Mouse (Mus musculus) stomach, embryonic 15.5 days (tissue): ENCODE data around the gene Scn4b. TPM values are rescaled to one million over a fixed set of nuclear protein-coding genes. Genes with fewer than 3 reads are reported as not detected.

Experiments
- ATAC-seq: fragments of 200-750 bp; cut with Nextera tagmentation; 2 replicates; pipeline ENCODE4 v1.8.0; 2017; ENCODE audit warnings: low read depth, moderate number of reproducible peaks, moderate TSS enrichment; ENCODE audit not compliant: insufficient read depth, low FRiP score
- H3K27ac ChIP-seq: fragments of 300-500 bp; sonication (generic); 2 replicates; pipeline ENCODE4 v1.5.1; 2015; ENCODE audit warnings: mild to moderate bottlenecking, inconsistent platforms
- H3K27me3 ChIP-seq: fragments of 300-500 bp; sonication (generic); replicated peaks from 2 replicates; pipeline ENCODE4 v1.6.1; 2015; ENCODE audit warnings: inconsistent platforms
- H3K36me3 ChIP-seq: fragments of 300-500 bp; sonication (generic); 2 replicates; pipeline ENCODE4 v1.6.1; 2015; ENCODE audit warnings: inconsistent platforms
- H3K4me1 ChIP-seq: fragments of 300-500 bp; sonication (generic); 2 replicates; pipeline ENCODE4 v1.6.1; 2015; ENCODE audit warnings: inconsistent platforms
- H3K4me2 ChIP-seq: fragments of 300-500 bp; sonication (generic); 2 replicates; pipeline ENCODE4 v1.6.1; 2015; ENCODE audit warnings: mild to moderate bottlenecking, inconsistent platforms
- H3K4me3 ChIP-seq: fragments of 300-500 bp; sonication (generic); replicated peaks from 2 replicates; pipeline ENCODE4 v1.5.1; 2015; ENCODE audit warnings: inconsistent platforms
- H3K9ac ChIP-seq: fragments of 300-500 bp; sonication (generic); 2 replicates; pipeline ENCODE4 v1.6.1; 2015; ENCODE audit warnings: inconsistent platforms
- H3K9me3 ChIP-seq: fragments of 300-500 bp; sonication (generic); 2 replicates; pipeline ENCODE4 v1.6.1; 2016; ENCODE audit warnings: inconsistent platforms
- WGBS: fragments of 180-500 bp; shearing (Covaris S2); methylation state at CpG from one replicate; pipeline ENCODE4 v1.1.7; 2015; 5-methylcytosine and 5-hydroxymethylcytosine counted together
- polyA plus RNA-seq: library from polyadenylated mRNA; unstranded; fragments of >200 nt; fragmentation: Nextera tagmentation; extraction: Ambion mirVana; gene quantifications from 2 replicates; pipeline ENCODE4 v1.2.1, GENCODE M21; 2015

The Scn4b gene
- polyA plus RNA-seq, 1 experiment from 2014 or later = 0.27 TPM

DNA sequence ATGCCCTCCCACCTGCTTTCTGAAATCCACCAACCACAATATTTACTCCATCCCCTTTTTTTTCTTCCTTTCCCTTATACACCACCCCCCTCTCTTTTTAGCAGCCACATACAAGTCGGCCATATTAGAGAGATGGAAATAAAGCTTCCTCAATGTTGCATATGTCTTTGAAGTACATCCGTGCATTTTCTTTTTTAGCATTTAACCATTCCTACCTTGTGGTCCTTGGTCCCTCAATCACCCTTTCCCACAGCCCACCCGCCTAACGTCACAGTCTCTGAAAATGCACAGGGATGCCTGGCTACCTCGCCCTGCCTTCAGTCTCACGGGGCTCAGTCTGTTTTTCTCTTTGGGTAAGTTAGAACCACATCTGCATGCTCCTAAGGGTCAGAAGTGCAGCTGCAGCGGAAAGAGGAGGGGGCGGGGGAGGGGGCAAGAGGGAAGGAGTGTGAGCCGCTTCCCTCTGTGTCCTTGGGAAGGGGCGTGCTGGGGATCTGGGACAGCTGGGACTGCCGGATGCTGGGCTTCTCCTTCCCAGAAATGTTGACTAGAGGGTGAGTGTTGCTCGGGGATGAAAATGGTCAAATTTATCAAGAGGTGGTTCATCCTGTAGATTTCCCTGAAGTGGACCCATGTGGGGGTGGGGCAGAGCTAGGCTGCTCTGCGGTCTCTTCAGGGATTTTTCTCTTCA lies 20.3 kb upstream of the Scn4b start, which contains the start of gene Scn2b:
Gene Scn2b (plus strand): TSS at position 42 of the 691 bp plus-strand sequence.
- Histone ChIP-seq H3K36me3 (no peaks in the 10 kb centered on the region), H3K9me3 (no peaks in the 10 kb centered on the region), H3K4me1 (peaks cover 15% of the 10 kb centered on the region), H3K4me3 (peak within 1 kb of the TSS; percentile 55), H3K27ac (peak within 1 kb of the TSS; percentile 74; the same call in 1 of the 2 replicates), H3K27me3 (no peaks in the 10 kb centered on the region), H3K9ac (peak within 1 kb of the TSS; percentile 46), H3K4me2 (peak within 1 kb of the TSS; percentile 60)
- WGBS = 5% methylated on average over 13 of the region's 13 CpGs
- no peak for ATAC-seq

- peak overlapping the region; percentile 55 for H3K4me3 ChIP-seq
- H3K9ac ChIP-seq = no peak overlapping the region
- peaks cover 15% of the 10 kb centered on the region for H3K4me1 ChIP-seq
- peak overlapping the region; percentile 60 for H3K4me2 ChIP-seq
- no peaks in the 10 kb centered on the region for H3K27me3 ChIP-seq
- no peaks in the 10 kb centered on the region for H3K36me3 ChIP-seq
- H3K27ac ChIP-seq = no peak overlapping the region
- no peak for ATAC-seq
- 20% methylated on average over 10 of the region's 10 CpGs for WGBS
- H3K9me3 ChIP-seq = no peaks in the 10 kb centered on the region
Measured at GRCm38 (mm10) chr9:45118552-45118951, 19.6 kb upstream of the Scn4b start.

- no peaks in the 10 kb centered on the region for H3K9me3 ChIP-seq
- H3K9ac ChIP-seq = no peak overlapping the region
- ATAC-seq = no peak
- peaks cover 15% of the 10 kb centered on the region for H3K4me1 ChIP-seq
- H3K27me3 ChIP-seq = no peaks in the 10 kb centered on the region
- WGBS = 95% methylated on average over 8 of the region's 8 CpGs
- H3K4me2 ChIP-seq = no peak overlapping the region
- H3K4me3 ChIP-seq = no peak overlapping the region
- no peak overlapping the region for H3K27ac ChIP-seq
- no peaks in the 10 kb centered on the region for H3K36me3 ChIP-seq
Measured at GRCm38 (mm10) chr9:45119316-45119953, 18.8 kb upstream of the Scn4b start.

DNA sequence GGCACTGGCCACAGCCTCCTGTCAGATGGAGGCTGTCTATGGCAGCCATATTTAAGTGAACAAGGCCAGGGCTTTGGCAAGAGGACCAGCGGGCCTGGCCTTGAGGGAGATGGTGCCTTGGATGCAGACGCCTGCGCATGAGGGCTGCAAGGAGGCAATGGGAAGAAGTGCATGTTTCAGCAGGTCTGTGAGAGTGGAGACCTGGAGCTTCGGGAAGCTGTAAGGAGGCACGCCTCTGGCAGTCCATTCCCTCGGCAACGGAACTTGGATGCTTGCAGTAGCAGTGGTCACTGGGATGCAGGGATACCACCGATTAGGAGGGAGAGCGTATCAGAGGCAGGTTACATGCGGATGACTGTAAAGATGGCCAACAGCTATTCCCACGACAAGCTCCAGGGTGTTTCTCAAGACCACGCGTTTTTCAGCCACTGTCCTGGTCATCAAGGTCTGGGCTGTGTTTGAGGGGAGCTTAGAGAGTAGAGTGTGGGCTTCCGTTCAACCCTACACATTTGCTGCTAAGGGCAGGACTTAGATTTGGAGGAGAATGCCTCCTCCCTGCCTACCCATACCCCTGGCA lies 18.2 kb upstream of the Scn4b start:
- Histone ChIP-seq H3K27ac (no peak overlapping the region), H3K9me3 (no peaks in the 10 kb centered on the region), H3K27me3 (no peaks in the 10 kb centered on the region), H3K36me3 (no peaks in the 10 kb centered on the region), H3K4me1 (peaks cover 15% of the 10 kb centered on the region), H3K4me3 (no peak overlapping the region), H3K9ac (no peak overlapping the region), H3K4me2 (no peak overlapping the region)
- no peak for ATAC-seq
- 88% methylated on average over 14 of the region's 14 CpGs for WGBS

DNA sequence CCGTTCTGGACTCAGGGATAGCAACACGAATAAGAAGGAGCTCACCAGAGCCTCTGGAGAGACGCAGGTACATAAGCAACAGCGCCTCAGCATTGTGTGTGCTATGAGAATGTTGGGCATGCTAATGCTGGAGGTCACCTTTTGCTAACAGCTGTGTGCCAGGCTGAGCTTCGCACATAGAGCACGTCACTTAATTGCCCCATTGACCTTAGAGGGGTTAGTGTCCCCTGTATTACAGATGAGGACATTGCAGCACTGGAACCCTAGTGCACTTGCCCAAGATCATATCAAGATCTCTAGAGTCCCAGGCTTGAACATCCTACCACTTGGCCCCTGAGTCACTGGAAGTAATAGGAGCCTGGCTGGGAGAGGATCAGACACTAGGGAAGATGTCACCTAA lies 17.6 kb upstream of the Scn4b start:
- no peak overlapping the region for H3K4me2 ChIP-seq
- no peak overlapping the region for H3K9ac ChIP-seq
- no peak for ATAC-seq
- H3K4me1 ChIP-seq = peaks cover 15% of the 10 kb centered on the region
- H3K27ac ChIP-seq = no peak overlapping the region
- no peaks in the 10 kb centered on the region for H3K27me3 ChIP-seq
- H3K4me3 ChIP-seq = no peak overlapping the region
- no peaks in the 10 kb centered on the region for H3K9me3 ChIP-seq
- 82% methylated on average over 6 of the region's 6 CpGs for WGBS
- H3K36me3 ChIP-seq = 0 out of 2 replicates have a peak, but pooled peaks cover 2% of the 10 kb centered on the region

DNA sequence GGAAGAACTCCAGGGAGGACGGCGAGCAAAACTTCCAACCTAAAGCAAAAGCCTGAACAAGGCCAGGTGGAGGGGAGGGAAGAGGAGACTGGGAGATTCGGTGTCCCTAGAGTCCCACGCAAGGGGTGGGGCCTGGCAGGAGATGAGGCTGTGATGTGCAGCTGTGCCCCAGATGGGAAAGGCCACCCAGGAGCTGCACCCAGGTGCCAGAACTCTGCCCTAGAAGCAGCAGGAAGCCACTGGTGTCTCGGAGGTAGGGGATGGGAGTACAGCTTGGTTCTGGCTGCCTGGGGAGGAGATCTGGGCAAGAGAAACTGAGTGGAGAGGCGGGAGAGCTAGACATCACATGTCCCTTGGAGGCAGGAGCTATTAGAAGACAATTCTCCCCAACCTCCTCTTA lies 17.2 kb upstream of the Scn4b start:
- Histone ChIP-seq H3K9ac (no peak overlapping the region), H3K4me1 (peaks cover 15% of the 10 kb centered on the region), H3K4me2 (no peak overlapping the region), H3K4me3 (no peak overlapping the region), H3K9me3 (no peaks in the 10 kb centered on the region), H3K36me3 (0 out of 2 replicates have a peak, but pooled peaks cover 3% of the 10 kb centered on the region), H3K27me3 (no peaks in the 10 kb centered on the region), H3K27ac (no peak overlapping the region)
- 69% methylated on average over 6 of the region's 6 CpGs for WGBS
- no peak for ATAC-seq

GRCm38 (mm10) chr9:45121769-45122168 lies 16.4 kb upstream of the Scn4b start:
- WGBS = 5% methylated on average over 10 of the region's 10 CpGs
- Histone ChIP-seq H3K9ac (no peak overlapping the region), H3K4me1 (peaks cover 15% of the 10 kb centered on the region), H3K27me3 (no peaks in the 10 kb centered on the region), H3K4me2 (peak overlapping the region; percentile 53), H3K4me3 (peak overlapping the region; percentile 14; the same call in 1 of the 2 replicates), H3K36me3 (0 out of 2 replicates have a peak, but pooled peaks cover 3% of the 10 kb centered on the region), H3K27ac (no peak overlapping the region), H3K9me3 (no peaks in the 10 kb centered on the region)
- ATAC-seq = peak; percentile 43; the same call in 1 of the 2 replicates

DNA sequence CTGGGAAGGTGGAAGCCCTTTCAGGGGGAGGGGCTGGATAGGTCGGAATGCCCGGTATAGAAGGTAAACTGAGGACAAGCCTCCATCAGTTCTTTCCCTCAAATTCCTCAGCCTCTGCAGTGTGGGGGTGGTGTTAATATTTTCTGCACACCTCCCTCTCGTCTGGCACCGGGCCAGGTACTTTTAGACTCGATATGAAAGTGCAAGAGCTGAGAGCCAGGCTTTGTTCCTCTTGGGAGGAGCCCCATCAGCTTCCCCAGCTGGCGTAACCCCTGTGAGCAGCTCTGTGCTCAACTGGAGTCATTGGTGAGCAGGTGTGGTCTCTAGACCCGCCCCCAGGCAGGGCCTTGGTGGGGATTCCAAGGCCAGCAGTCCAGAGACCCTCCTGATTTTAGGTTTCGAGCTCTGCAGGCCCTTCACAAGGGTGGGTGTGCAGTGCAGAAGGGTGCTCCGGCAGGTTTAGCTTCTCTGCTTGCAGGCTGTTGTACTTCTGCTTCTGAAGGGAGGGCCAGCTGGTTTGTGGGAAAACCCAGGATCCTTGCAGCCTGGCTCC lies 15.9 kb upstream of the Scn4b start:
- H3K9ac ChIP-seq = 0 out of 2 replicates have a peak overlapping the region, but pooled peaks have one; percentile 11
- peak overlapping the region; percentile 53 for H3K4me2 ChIP-seq
- ATAC-seq = peak; percentile 65
- H3K4me1 ChIP-seq = peaks cover 15% of the 10 kb centered on the region
- no peaks in the 10 kb centered on the region for H3K9me3 ChIP-seq
- H3K27ac ChIP-seq = peak overlapping the region; percentile 52
- H3K36me3 ChIP-seq = 0 out of 2 replicates have a peak, but pooled peaks cover 3% of the 10 kb centered on the region
- 14% methylated on average over 9 of the region's 9 CpGs for WGBS
- peak overlapping the region; percentile 14; the same call in 1 of the 2 replicates for H3K4me3 ChIP-seq
- no peaks in the 10 kb centered on the region for H3K27me3 ChIP-seq

DNA sequence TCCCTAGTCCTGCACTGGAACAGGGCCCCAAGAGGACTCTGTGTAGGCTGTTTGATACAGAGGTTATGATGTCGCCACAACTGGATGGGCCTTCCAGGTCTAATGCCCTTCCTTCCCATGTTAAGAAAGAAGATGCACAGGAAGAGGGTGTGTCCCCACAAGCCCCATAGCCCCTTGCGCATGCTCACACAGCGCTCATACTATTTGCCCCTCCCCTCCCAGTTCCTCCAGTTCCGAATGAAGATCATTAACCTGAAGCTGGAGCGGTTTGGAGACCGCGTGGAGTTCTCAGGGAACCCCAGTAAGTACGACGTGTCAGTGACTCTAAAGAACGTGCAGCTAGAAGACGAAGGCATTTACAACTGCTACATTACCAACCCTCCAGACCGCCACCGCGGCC lies 13.0 kb upstream of the Scn4b start:
- H3K4me1 ChIP-seq = peaks cover 10% of the 10 kb centered on the region
- H3K27me3 ChIP-seq = no peaks in the 10 kb centered on the region
- 0 out of 2 replicates have a peak, but pooled peaks cover 3% of the 10 kb centered on the region for H3K36me3 ChIP-seq
- WGBS = 89% methylated on average over 14 of the region's 14 CpGs
- no peak overlapping the region for H3K4me2 ChIP-seq
- H3K4me3 ChIP-seq = no peak overlapping the region
- no peak for ATAC-seq
- no peak overlapping the region for H3K9ac ChIP-seq
- H3K27ac ChIP-seq = no peak overlapping the region
- no peaks in the 10 kb centered on the region for H3K9me3 ChIP-seq

DNA sequence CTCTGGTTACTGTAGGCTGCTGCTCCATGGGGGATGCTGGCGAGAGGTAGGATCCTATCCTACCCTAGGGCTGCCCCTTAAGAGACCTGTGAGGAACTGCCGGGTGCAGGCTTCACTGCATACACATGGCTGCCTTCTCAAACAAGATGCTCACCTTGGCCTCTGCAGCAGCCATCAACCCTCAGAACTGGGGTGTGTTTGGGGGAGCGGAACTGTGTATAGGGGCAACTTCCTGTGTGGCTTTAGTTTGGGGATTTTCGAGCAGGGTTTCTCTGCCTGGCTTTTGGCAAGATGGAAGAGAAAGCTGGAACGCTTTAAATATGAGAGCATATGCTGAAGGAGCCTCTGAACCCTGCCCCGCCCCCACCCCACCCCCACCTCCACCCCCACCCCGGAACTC lies 11.3 kb upstream of the Scn4b start:
- Histone ChIP-seq H3K27me3 (no peaks in the 10 kb centered on the region), H3K27ac (no peak overlapping the region), H3K9ac (no peak overlapping the region), H3K4me1 (peaks cover 8% of the 10 kb centered on the region), H3K36me3 (0 out of 2 replicates have a peak, but pooled peaks cover 3% of the 10 kb centered on the region), H3K4me3 (no peak overlapping the region), H3K9me3 (no peaks in the 10 kb centered on the region), H3K4me2 (no peak overlapping the region)
- 49% methylated on average over 7 of the region's 7 CpGs for WGBS
- no peak for ATAC-seq

DNA sequence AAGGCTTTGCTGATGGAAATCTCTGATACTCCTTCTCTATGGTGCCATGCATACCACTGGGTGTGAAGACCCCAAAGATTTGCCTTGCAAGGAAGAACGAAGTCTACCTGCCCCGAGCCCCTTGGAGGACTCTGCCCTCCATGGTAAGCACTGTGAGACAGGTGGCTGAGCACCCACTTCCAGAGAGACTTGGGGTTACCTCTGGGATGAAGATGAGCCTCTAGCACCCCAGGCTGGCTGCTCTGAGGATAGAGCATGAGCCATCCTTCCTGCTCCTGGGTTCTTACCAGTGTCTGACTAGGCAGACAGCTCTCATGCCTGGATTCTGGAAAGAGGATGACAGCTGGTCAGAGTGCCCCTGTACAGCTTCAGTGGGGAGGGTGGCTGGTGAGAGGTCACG lies 8.1 kb upstream of the Scn4b start:
- Histone ChIP-seq H3K4me2 (no peak overlapping the region), H3K9ac (no peak overlapping the region), H3K27me3 (0 out of 2 replicates have a peak, but pooled peaks cover 1% of the 10 kb centered on the region), H3K4me3 (no peak overlapping the region), H3K36me3 (0 out of 2 replicates have a peak, but pooled peaks cover 3% of the 10 kb centered on the region), H3K9me3 (no peaks in the 10 kb centered on the region), H3K27ac (no peak overlapping the region), H3K4me1 (no peaks in the 10 kb centered on the region)
- no peak for ATAC-seq
- 81% methylated on average over 3 of the region's 3 CpGs for WGBS
